In the genomic region with DNA sequence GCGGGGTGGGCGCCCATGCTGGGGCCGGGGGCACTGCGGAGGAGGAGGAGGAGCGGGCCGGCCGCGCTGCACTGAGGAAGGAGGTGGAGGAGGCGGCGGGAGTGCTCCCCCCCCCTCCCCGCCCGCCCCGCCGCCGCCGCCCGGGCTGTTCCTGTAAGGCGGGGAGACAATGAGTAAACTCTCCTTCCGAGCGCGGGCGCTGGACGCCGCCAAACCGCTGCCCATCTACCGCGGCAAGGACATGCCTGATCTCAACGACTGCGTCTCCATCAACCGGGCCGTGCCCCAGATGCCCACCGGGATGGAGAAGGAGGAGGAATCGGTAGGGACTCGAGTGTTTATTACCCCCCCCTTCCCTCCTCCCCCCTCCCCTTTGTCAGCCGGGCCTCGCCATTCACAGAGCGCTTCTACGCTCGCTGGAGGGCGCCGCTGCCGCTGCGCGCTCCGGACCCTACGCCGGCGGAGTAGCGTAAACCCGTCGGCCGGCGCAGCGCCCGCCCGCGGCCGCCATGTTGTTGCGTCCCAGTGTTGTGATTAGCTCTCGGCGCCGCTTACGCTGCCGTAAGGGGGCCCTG, we compare ENCODE assay signal across 8 mouse cellular contexts. TPM values are rescaled to one million over a fixed set of nuclear protein-coding genes. Genes with fewer than 3 reads are reported as not detected.
DNase-seq lines count a peak whose midpoint lies in the region; ATAC-seq lines count a peak whose summit lies in the region.

No protein-coding gene starts in this region.

- ATAC-seq in hematopoietic stem cell, adult 5-6 weeks (replicated peaks in 1 of 2; ENCODE audit: insufficient read depth in 1 of 2, low FRiP score in 2 of 2, low TSS enrichment in 1 of 2, low read depth in 1 of 2, poor library complexity in 2 of 2, severe bottlenecking in 2 of 2) = peak; percentile 75
- peak; percentile 90 for ATAC-seq in lung, embryonic 16.5 days (ENCODE audit: low read depth)

- H3K27me3 ChIP-seq in lung, embryonic 16.5 days (ENCODE audit: control insufficient read depth, insufficient read depth, low read depth, low read length) = no peaks in the 10 kb centered on the region

- H3K27ac ChIP-seq in lung, embryonic 16.5 days (ENCODE audit: low read length) = peak overlapping the region; percentile 99

- H3K4me3 ChIP-seq in lung, embryonic 16.5 days (ENCODE audit: low read length) = peak overlapping the region; percentile 96

- H3K4me2 ChIP-seq in lung, embryonic 16.5 days (ENCODE audit: low read depth, low read length) = peak overlapping the region; percentile 82; the same call in 1 of the 2 replicates

- H3K36me3 ChIP-seq in lung, embryonic 16.5 days (ENCODE audit: control insufficient read depth, insufficient read depth, low read length) = no peaks in the 10 kb centered on the region

- H3K9ac ChIP-seq in lung, embryonic 16.5 days (ENCODE audit: low read length) = peak overlapping the region; percentile 99

- under 1% methylated on average over 49 of the region's 64 CpGs for WGBS in lung, embryonic 16.5 days

- DNase-seq in MN1 (ENCODE audit: low spot score) = peak; percentile 95
- DNase-seq in cerebellum, adult 8-10 months = peak; percentile 96
- peak; percentile 96 for DNase-seq in forelimb bud, embryonic 11.5 days (ENCODE audit: low read depth, low spot score)
- peak; percentile 88 for DNase-seq in layer of hippocampus, adult 9-10 months (ENCODE audit: low spot score)
- peak; percentile 95 for DNase-seq in ovary, postnatal 36 days (ENCODE audit: low spot score)
- peak; percentile 95 for DNase-seq in thymus, postnatal 25 days

- peaks cover 2% of the 10 kb centered on the region; the same call in 1 of the 2 replicates for H3K4me1 ChIP-seq in lung, embryonic 16.5 days (replicated peaks; ENCODE audit: control insufficient read depth, insufficient read depth, low read length)

- no peaks in the 10 kb centered on the region for H3K9me3 ChIP-seq in lung, embryonic 16.5 days (ENCODE audit: control insufficient read depth, low read length)

RNA-seq across cellular contexts. Expression of a gene that starts 0.4 kb away (rescaled TPM):
- 58.7 and 69.3 TPM in 2 replicates for total RNA-seq in hematopoietic stem cell, adult 5-6 weeks (2017)
- polyA plus RNA-seq in lung, embryonic 16.5 days (2015; fragmentation: Nextera tagmentation; extraction: Ambion mirVana) = 5.9 and 6.8 TPM in 2 replicates

Comparison
In these comparisons a context has a peak if more than half of its experiments do, and no peak if none do; other contexts are left out.
1. Peak in every context shown above with its lines: DNase-seq, ATAC-seq, H3K4me3 ChIP-seq and H3K27ac ChIP-seq.